ENCODE assay signal across 8 mouse cellular contexts in the genomic region with DNA sequence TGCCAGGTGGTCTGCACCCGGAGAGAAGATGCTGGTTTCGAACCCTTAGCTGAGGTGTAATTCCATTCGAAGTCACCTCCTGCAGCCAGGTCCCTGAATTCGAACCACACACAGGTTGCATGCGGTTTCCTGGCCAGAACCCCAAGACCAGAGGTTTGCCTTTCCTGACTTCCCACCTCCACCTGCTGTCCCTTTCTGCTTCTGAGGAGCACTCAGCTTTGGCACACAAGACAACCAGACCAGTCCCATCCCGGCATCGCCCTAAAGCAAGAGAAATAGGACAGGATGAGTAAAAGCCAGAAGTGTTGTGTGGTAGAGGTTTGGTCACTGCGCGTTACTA. TPM values are rescaled to one million over a fixed set of nuclear protein-coding genes. Genes with fewer than 3 reads are reported as not detected.
DNase-seq lines count a peak whose midpoint lies in the region; ATAC-seq and TF ChIP-seq lines count a peak whose summit lies in the region.

No protein-coding gene starts in this region.

- H3K4me2 ChIP-seq in kidney, postnatal 0 days (ENCODE audit: low read length) = peak overlapping the region; percentile 77
- peak overlapping the region; percentile 78 for H3K4me2 ChIP-seq in embryonic facial prominence, embryonic 11.5 days (ENCODE audit: low read depth, low read length)
- peak overlapping the region; percentile 88 for H3K4me2 ChIP-seq in intestine, embryonic 15.5 days (replicated peaks)
- H3K4me2 ChIP-seq in neural tube, embryonic 12.5 days (replicated peaks) = peak overlapping the region; percentile 80

- DNase-seq in kidney, postnatal 0 days (ENCODE audit: low spot score) = no peak
- no peak for DNase-seq in kidney, postnatal 10 days
- no peak for DNase-seq in embryonic facial prominence, embryonic 11.5 days (ENCODE audit: low spot score)
- DNase-seq in urinary bladder, adult 2 months (ENCODE audit: low spot score) = no peak
- DNase-seq in cerebellum, adult 8-10 months = no peak
- DNase-seq in layer of hippocampus, adult 9-10 months (ENCODE audit: low spot score) = no peak

- H3K9ac ChIP-seq in kidney, postnatal 0 days (ENCODE audit: low read depth, low read length) = peak overlapping the region; percentile 74
- H3K9ac ChIP-seq in embryonic facial prominence, embryonic 11.5 days (replicated peaks; ENCODE audit: low read length) = peak overlapping the region; percentile 78
- peak overlapping the region; percentile 85 for H3K9ac ChIP-seq in intestine, embryonic 15.5 days
- H3K9ac ChIP-seq in neural tube, embryonic 12.5 days = peak overlapping the region; percentile 77

- H3K36me3 ChIP-seq in kidney, postnatal 0 days (ENCODE audit: insufficient read depth, low read length) = no peaks in the 10 kb centered on the region
- H3K36me3 ChIP-seq in embryonic facial prominence, embryonic 11.5 days (replicated peaks; ENCODE audit: control insufficient read depth, insufficient read depth, low read depth, low read length) = no peaks in the 10 kb centered on the region
- no peaks in the 10 kb centered on the region for H3K36me3 ChIP-seq in intestine, embryonic 15.5 days
- H3K36me3 ChIP-seq in neural tube, embryonic 12.5 days = no peaks in the 10 kb centered on the region

- no peaks in the 10 kb centered on the region for H3K27me3 ChIP-seq in kidney, postnatal 0 days (ENCODE audit: insufficient read depth, low read length)
- H3K27me3 ChIP-seq in embryonic facial prominence, embryonic 11.5 days (ENCODE audit: control insufficient read depth, insufficient read depth, low read length) = no peaks in the 10 kb centered on the region
- H3K27me3 ChIP-seq in intestine, embryonic 15.5 days (replicated peaks) = no peaks in the 10 kb centered on the region
- no peaks in the 10 kb centered on the region for H3K27me3 ChIP-seq in neural tube, embryonic 12.5 days (replicated peaks)

- peak overlapping the region; percentile 73 for H3K4me3 ChIP-seq in kidney, postnatal 0 days (replicated peaks; ENCODE audit: low read depth, low read length)
- peak overlapping the region; percentile 69 for H3K4me3 ChIP-seq in embryonic facial prominence, embryonic 11.5 days (ENCODE audit: low read depth, low read length)
- peak overlapping the region; percentile 64 for H3K4me3 ChIP-seq in intestine, embryonic 15.5 days (replicated peaks)
- peak overlapping the region; percentile 83 for H3K4me3 ChIP-seq in neural tube, embryonic 12.5 days

- no peak for TF ChIP-seq CTCF in kidney, postnatal 0 days (IDR thresholded peaks at IDR 0.05; ENCODE audit: low read depth)

- H3K4me1 ChIP-seq in kidney, postnatal 0 days (replicated peaks; ENCODE audit: insufficient read depth, low read length) = 0 out of 2 replicates have a peak, but pooled peaks cover 3% of the 10 kb centered on the region
- H3K4me1 ChIP-seq in embryonic facial prominence, embryonic 11.5 days (ENCODE audit: control insufficient read depth, insufficient read depth, low read length) = no peaks in the 10 kb centered on the region
- H3K4me1 ChIP-seq in intestine, embryonic 15.5 days (replicated peaks) = peaks cover 12% of the 10 kb centered on the region; the same call in 1 of the 2 replicates
- H3K4me1 ChIP-seq in neural tube, embryonic 12.5 days = peaks cover 3% of the 10 kb centered on the region

- no peak for ATAC-seq in kidney, postnatal 0 days (replicated peaks; ENCODE audit: low FRiP score, low read depth)
- no peak for ATAC-seq in embryonic facial prominence, embryonic 11.5 days (replicated peaks; ENCODE audit: insufficient number of reproducible peaks, low FRiP score, low TSS enrichment, low read depth)
- no peak for ATAC-seq in intestine, embryonic 15.5 days
- ATAC-seq in neural tube, embryonic 12.5 days (ENCODE audit: low FRiP score, low read depth) = no peak

- peak overlapping the region; percentile 75; the same call in 1 of the 2 replicates for H3K27ac ChIP-seq in kidney, postnatal 0 days
- no peak overlapping the region; the same call in 1 of the 2 replicates for H3K27ac ChIP-seq in embryonic facial prominence, embryonic 11.5 days (replicated peaks; ENCODE audit: low read depth, low read length)
- peak overlapping the region; percentile 90 for H3K27ac ChIP-seq in intestine, embryonic 15.5 days
- H3K27ac ChIP-seq in neural tube, embryonic 12.5 days = 0 out of 2 replicates have a peak overlapping the region, but pooled peaks have one; percentile 53

- 36% methylated on average over 9 of the region's 9 CpGs for WGBS in kidney, postnatal 0 days
- WGBS in embryonic facial prominence, embryonic 11.5 days = 32% methylated on average over 9 of the region's 9 CpGs
- 27% methylated on average over 9 of the region's 9 CpGs for WGBS in intestine, embryonic 15.5 days
- WGBS in neural tube, embryonic 12.5 days = 38% methylated on average over 9 of the region's 9 CpGs

- H3K9me3 ChIP-seq in kidney, postnatal 0 days (replicated peaks; ENCODE audit: low read length) = no peaks in the 10 kb centered on the region
- H3K9me3 ChIP-seq in embryonic facial prominence, embryonic 11.5 days (replicated peaks; ENCODE audit: control insufficient read depth, low read length) = no peaks in the 10 kb centered on the region
- no peaks in the 10 kb centered on the region for H3K9me3 ChIP-seq in intestine, embryonic 15.5 days
- no peaks in the 10 kb centered on the region for H3K9me3 ChIP-seq in neural tube, embryonic 12.5 days

RNA-seq across cellular contexts. Expression of a gene that starts 0.5 kb away (rescaled TPM):
- 63.1 and 67.6 TPM in 2 replicates for polyA plus RNA-seq in kidney, postnatal 0 days (2015; fragmentation: Nextera tagmentation; extraction: Ambion mirVana)
- 17.1 and 22.3 TPM in 2 replicates for polyA plus RNA-seq in embryonic facial prominence, embryonic 11.5 days (2014; fragmentation: Nextera tagmentation; extraction: Ambion mirVana)
- polyA plus RNA-seq in intestine, embryonic 15.5 days (2015; fragmentation: Nextera tagmentation; extraction: Ambion mirVana) = 52.4 and 60.8 TPM in 2 replicates
- polyA plus RNA-seq in neural tube, embryonic 12.5 days (2016; fragmentation: Nextera tagmentation; extraction: Ambion mirVana) = 21.8 and 34.0 TPM in 2 replicates
- polyA plus RNA-seq in urinary bladder, adult 2 months (2012; rRNA removed) = 81.4 and 133 TPM in 2 replicates
